In genomic region chr15:9130772-9131498, GRCm38 (mm10) we compare ENCODE assay signal across 10 mouse cellular contexts. TPM values are rescaled to one million over a fixed set of nuclear protein-coding genes. Genes with fewer than 3 reads are reported as not detected.
DNase-seq lines count a peak whose midpoint lies in the region; ATAC-seq lines count a peak whose summit lies in the region.
"Had no signal": no experiment of that assay in that cellular context is flagged by ENCODE, and none has a peak within 500 bp of the region (broad histone marks: within the 10 kb centered on the region; RNA-seq: fewer than 3 reads in every experiment).

No protein-coding gene starts in this region.

- 0 out of 2 replicates have a peak, but pooled peaks cover 3% of the 10 kb centered on the region for H3K4me1 ChIP-seq in kidney, embryonic 14.5 days (ENCODE audit: control insufficient read depth, insufficient read depth, low read length)
- peaks cover 18% of the 10 kb centered on the region; the same call in 1 of the 2 replicates for H3K4me1 ChIP-seq in embryonic facial prominence, embryonic 12.5 days
- H3K4me1 ChIP-seq in liver, embryonic 13.5 days (replicated peaks), result peaks cover 29% of the 10 kb centered on the region

- H3K9me3 ChIP-seq in kidney, embryonic 14.5 days (ENCODE audit: control insufficient read depth, low read length), result no peaks in the 10 kb centered on the region
- no peaks in the 10 kb centered on the region for H3K9me3 ChIP-seq in embryonic facial prominence, embryonic 12.5 days
- no peaks in the 10 kb centered on the region for H3K9me3 ChIP-seq in liver, embryonic 13.5 days (replicated peaks)

- H3K27ac ChIP-seq in kidney, embryonic 14.5 days (ENCODE audit: low read depth, low read length), result no peak overlapping the region
- peak overlapping the region; percentile 65 for H3K27ac ChIP-seq in embryonic facial prominence, embryonic 12.5 days
- 0 out of 2 replicates have a peak overlapping the region, but pooled peaks have one; percentile 13 for H3K27ac ChIP-seq in liver, embryonic 13.5 days

- 0 out of 2 replicates have a peak, but pooled peaks have one; percentile 39 for ATAC-seq in kidney, embryonic 14.5 days (ENCODE audit: low FRiP score, low TSS enrichment)
- ATAC-seq in embryonic facial prominence, embryonic 12.5 days (ENCODE audit: insufficient number of reproducible peaks, insufficient read depth, low FRiP score, low TSS enrichment), result peak; percentile 76; the same call in 1 of the 2 replicates
- no peak for ATAC-seq in liver, embryonic 13.5 days (ENCODE audit: low read depth)

- no peak overlapping the region for H3K4me2 ChIP-seq in kidney, embryonic 14.5 days (replicated peaks; ENCODE audit: low read depth, low read length)
- H3K4me2 ChIP-seq in embryonic facial prominence, embryonic 12.5 days (replicated peaks), result no peak overlapping the region
- H3K4me2 ChIP-seq in liver, embryonic 13.5 days, result no peak overlapping the region
- H3K4me2 ChIP-seq: heart, embryonic 11.5 days had no signal

- 84% methylated on average over 9 of the region's 9 CpGs for WGBS in kidney, embryonic 14.5 days
- WGBS in embryonic facial prominence, embryonic 12.5 days, result 56% methylated on average over 9 of the region's 9 CpGs
- WGBS in liver, embryonic 13.5 days (ENCODE audit: insufficient replicate concordance), result 77% methylated on average over 9 of the region's 9 CpGs

- H3K36me3 ChIP-seq in kidney, embryonic 14.5 days (ENCODE audit: control insufficient read depth, insufficient read depth, low read length), result peaks cover 78% of the 10 kb centered on the region
- peaks cover 67% of the 10 kb centered on the region for H3K36me3 ChIP-seq in embryonic facial prominence, embryonic 12.5 days
- H3K36me3 ChIP-seq in liver, embryonic 13.5 days, result peaks cover 81% of the 10 kb centered on the region

- H3K9ac ChIP-seq in kidney, embryonic 14.5 days (ENCODE audit: low read depth, low read length), result no peak overlapping the region
- no peak overlapping the region for H3K9ac ChIP-seq in embryonic facial prominence, embryonic 12.5 days
- H3K9ac ChIP-seq in liver, embryonic 13.5 days, result no peak overlapping the region

- no peak for DNase-seq in kidney, adult 9 months
- DNase-seq in ZHBTc4 (ENCODE audit: low read depth, low spot score), result peak; percentile 28
- DNase-seq in liver, embryonic 13.5 days, result no peak
- DNase-seq in cerebellum, postnatal 25 days, result no peak
- no peak for DNase-seq in frontal cortex, postnatal 25 days (ENCODE audit: low spot score in 2 of 2)
- DNase-seq in B cell, adult 2 months, result no peak
- DNase-seq: adrenal gland, postnatal 14 days had no signal

- H3K27me3 ChIP-seq in kidney, embryonic 14.5 days (ENCODE audit: control insufficient read depth, insufficient read depth, low read length), result no peaks in the 10 kb centered on the region
- no peaks in the 10 kb centered on the region for H3K27me3 ChIP-seq in embryonic facial prominence, embryonic 12.5 days
- no peaks in the 10 kb centered on the region for H3K27me3 ChIP-seq in liver, embryonic 13.5 days

- H3K4me3 ChIP-seq in kidney, embryonic 14.5 days (ENCODE audit: low read length), result no peak overlapping the region
- no peak overlapping the region for H3K4me3 ChIP-seq in embryonic facial prominence, embryonic 12.5 days
- no peak overlapping the region for H3K4me3 ChIP-seq in liver, embryonic 13.5 days (replicated peaks)

RNA-seq across cellular contexts. Expression of gene Lmbrd2, which starts 9.4 kb away (rescaled TPM):
- 5.8 and 5.9 TPM in 2 replicates for polyA plus RNA-seq in kidney, embryonic 14.5 days (2014; fragmentation: Nextera tagmentation; extraction: Ambion mirVana)
- polyA plus RNA-seq in embryonic facial prominence, embryonic 12.5 days (2016; fragmentation: Nextera tagmentation; extraction: Ambion mirVana), result 2.5 and 4.0 TPM in 2 replicates
- polyA plus RNA-seq in liver, embryonic 13.5 days (2015; fragmentation: Nextera tagmentation; extraction: Ambion mirVana), result 2.0 and 2.2 TPM in 2 replicates

RNA-seq across cellular contexts. Expression of gene Skp2, which starts 24.3 kb away (rescaled TPM):
- 73.2 and 104 TPM in 2 replicates for polyA plus RNA-seq in kidney, embryonic 14.5 days (2014; fragmentation: Nextera tagmentation; extraction: Ambion mirVana)
- 124 and 128 TPM in 2 replicates for polyA plus RNA-seq in embryonic facial prominence, embryonic 12.5 days (2016; fragmentation: Nextera tagmentation; extraction: Ambion mirVana)
- polyA plus RNA-seq in liver, embryonic 13.5 days (2015; fragmentation: Nextera tagmentation; extraction: Ambion mirVana), result 26.8 and 34.9 TPM in 2 replicates

RNA-seq across cellular contexts. Expression of gene Nadk2, which starts 59.9 kb away (rescaled TPM):
- 19.5 and 33.0 TPM in 2 replicates for polyA plus RNA-seq in kidney, embryonic 14.5 days (2014; fragmentation: Nextera tagmentation; extraction: Ambion mirVana)
- polyA plus RNA-seq in embryonic facial prominence, embryonic 12.5 days (2016; fragmentation: Nextera tagmentation; extraction: Ambion mirVana), result 36.5 and 41.4 TPM in 2 replicates
- polyA plus RNA-seq in liver, embryonic 13.5 days (2015; fragmentation: Nextera tagmentation; extraction: Ambion mirVana), result 103 and 120 TPM in 2 replicates
